ENCODE assay signal across 8 mouse cellular contexts in genomic region chr7:130827431-130827830, GRCm38 (mm10). TPM values are rescaled to one million over a fixed set of nuclear protein-coding genes. Genes with fewer than 3 reads are reported as not detected.
A peak's percentile ranks its signal among the peaks of the same experiment; 100 is the strongest.
DNase-seq lines count a peak whose midpoint lies in the region; ATAC-seq and TF ChIP-seq lines count a peak whose summit lies in the region.

No protein-coding gene starts in this region.

- no peak overlapping the region for H3K9ac ChIP-seq in midbrain, embryonic 14.5 days (replicated peaks; ENCODE audit: low read length)
- no peak overlapping the region for H3K9ac ChIP-seq in midbrain, embryonic 15.5 days
- H3K9ac ChIP-seq in liver, embryonic 14.5 days (replicated peaks): no peak overlapping the region

- no peak overlapping the region for H3K27ac ChIP-seq in midbrain, embryonic 14.5 days (replicated peaks; ENCODE audit: low read depth, low read length)
- no peak overlapping the region for H3K27ac ChIP-seq in midbrain, embryonic 15.5 days
- H3K27ac ChIP-seq in liver, embryonic 14.5 days: no peak overlapping the region

- ATAC-seq in midbrain, embryonic 14.5 days (ENCODE audit: low FRiP score, low TSS enrichment): no peak
- no peak for ATAC-seq in midbrain, embryonic 15.5 days (replicated peaks)
- ATAC-seq in liver, embryonic 14.5 days (ENCODE audit: insufficient read depth): no peak

- no peaks in the 10 kb centered on the region for H3K36me3 ChIP-seq in midbrain, embryonic 14.5 days (ENCODE audit: control insufficient read depth, insufficient read depth, low read length)
- H3K36me3 ChIP-seq in midbrain, embryonic 15.5 days (replicated peaks): no peaks in the 10 kb centered on the region
- H3K36me3 ChIP-seq in liver, embryonic 14.5 days (replicated peaks; ENCODE audit: control insufficient read depth, insufficient read depth, low read depth): no peaks in the 10 kb centered on the region
- H3K36me3 ChIP-seq in splenic B cell, adult 2 months (ENCODE audit: control insufficient read depth, insufficient read depth, low read length, poor library complexity, severe bottlenecking): no peaks in the 10 kb centered on the region

- WGBS in midbrain, embryonic 14.5 days: 56% methylated on average over 3 of the region's 3 CpGs
- WGBS in midbrain, embryonic 15.5 days: 61% methylated on average over 3 of the region's 3 CpGs
- 40% methylated on average over 3 of the region's 3 CpGs for WGBS in liver, embryonic 14.5 days (ENCODE audit: insufficient replicate concordance)

- peak; percentile 70; the same call in 1 of the 2 replicates for TF ChIP-seq CTCF in brain, embryonic 14.5 days (IDR thresholded peaks at IDR 0.05; ENCODE audit: borderline replicate concordance, extremely low read depth, insufficient read depth, insufficient read length)
- peak; percentile 58 for TF ChIP-seq CTCF in liver, embryonic 14.5 days (IDR thresholded peaks at IDR 0.05; ENCODE audit: low read depth)

- H3K4me1 ChIP-seq in midbrain, embryonic 14.5 days (ENCODE audit: control insufficient read depth, insufficient read depth, low read length): no peaks in the 10 kb centered on the region
- H3K4me1 ChIP-seq in midbrain, embryonic 15.5 days: no peaks in the 10 kb centered on the region
- no peaks in the 10 kb centered on the region for H3K4me1 ChIP-seq in liver, embryonic 14.5 days (replicated peaks; ENCODE audit: control insufficient read depth in 2 of 2, insufficient read depth in 2 of 2, low read length in 1 of 2)

- TF ChIP-seq POLR2A in brain, embryonic 14.5 days (IDR thresholded peaks at IDR 0.05; ENCODE audit: borderline replicate concordance, extremely low read depth, insufficient read depth, insufficient read length, poor library complexity, severe bottlenecking): no peak

- no peak overlapping the region for H3K4me2 ChIP-seq in midbrain, embryonic 14.5 days (ENCODE audit: low read length)
- H3K4me2 ChIP-seq in midbrain, embryonic 15.5 days: no peak overlapping the region
- H3K4me2 ChIP-seq in liver, embryonic 14.5 days (ENCODE audit: low read depth): no peak overlapping the region

- TF ChIP-seq EP300 in liver, embryonic 14.5 days (IDR thresholded peaks at IDR 0.05; ENCODE audit: low read depth): no peak

- no peaks in the 10 kb centered on the region for H3K9me3 ChIP-seq in midbrain, embryonic 14.5 days (ENCODE audit: control insufficient read depth, low read length)
- no peaks in the 10 kb centered on the region for H3K9me3 ChIP-seq in midbrain, embryonic 15.5 days
- no peaks in the 10 kb centered on the region for H3K9me3 ChIP-seq in liver, embryonic 14.5 days (ENCODE audit: control insufficient read depth, low read length)

- intact Hi-C loops in heart, postnatal 14 days (cut with DNase I): loop anchor here (1.0 to 5.0 kb wide), 4 partner anchors 40 to 215 kb away; partner anchors contain the start of gene Plekha1

- peak; percentile 49 to 61 for DNase-seq in adrenal gland, adult 18-20 months (ENCODE audit: low spot score in 2 of 2)
- no peak for DNase-seq in adrenal gland, postnatal 4 days (ENCODE audit: low spot score in 2 of 2)
- DNase-seq in midbrain, embryonic 14.5 days: peak; percentile 82
- peak; percentile 68 for DNase-seq in brain, embryonic 14.5 days (ENCODE audit: low read depth)
- DNase-seq in heart, postnatal 14 days: peak; percentile 52 to 81
- no peak for DNase-seq in liver, embryonic 14.5 days (ENCODE audit: low read depth in 3 of 3, low spot score in 3 of 3)
- DNase-seq in splenic B cell, adult 2 months (ENCODE audit: low read depth, low spot score): peak; percentile 35

- no peaks in the 10 kb centered on the region for H3K27me3 ChIP-seq in midbrain, embryonic 14.5 days (ENCODE audit: control insufficient read depth, insufficient read depth, low read length)
- no peaks in the 10 kb centered on the region for H3K27me3 ChIP-seq in midbrain, embryonic 15.5 days (replicated peaks)
- H3K27me3 ChIP-seq in liver, embryonic 14.5 days (ENCODE audit: control insufficient read depth, insufficient read depth, low read length): no peaks in the 10 kb centered on the region
- H3K27me3 ChIP-seq in splenic B cell, adult 2 months (ENCODE audit: control insufficient read depth, insufficient read depth, low read length, poor library complexity, severe bottlenecking): no peaks in the 10 kb centered on the region

- no peak overlapping the region for H3K4me3 ChIP-seq in midbrain, embryonic 14.5 days (replicated peaks; ENCODE audit: low read depth, low read length)
- no peak overlapping the region for H3K4me3 ChIP-seq in midbrain, embryonic 15.5 days
- no peak overlapping the region for H3K4me3 ChIP-seq in liver, embryonic 14.5 days (ENCODE audit: insufficient read depth in 1 of 2, low read depth in 2 of 2, low read length in 2 of 2)

RNA-seq across cellular contexts. Expression of gene Plekha1, which starts 38.1 kb away (rescaled TPM):
- 10 to 100 TPM; 24.8 to 28.9 TPM for total RNA-seq in adrenal gland, adult 18-20 months (2021)
- total RNA-seq in adrenal gland, postnatal 4 days (2021): 10 to 100 TPM; 39.2 to 41.8 TPM
- polyA plus RNA-seq in midbrain, embryonic 14.5 days (2014; fragmentation: Nextera tagmentation; extraction: Ambion mirVana): 65.1 and 77.7 TPM in 2 replicates
- 63.7 and 72.9 TPM in 2 replicates for polyA plus RNA-seq in midbrain, embryonic 15.5 days (2015; fragmentation: Nextera tagmentation; extraction: Ambion mirVana)
- 157 and 203 TPM in 2 replicates for polyA plus RNA-seq in brain, embryonic 14.5 days (2012; rRNA removed)
- total RNA-seq in heart, postnatal 14 days (2021): 10 to 100 TPM; 46.7 to 51.4 TPM
- polyA plus RNA-seq in liver, embryonic 14.5 days (2012; rRNA removed): 6.4 and 7.1 TPM in 2 replicates
- polyA plus RNA-seq in liver, embryonic 14.5 days (2014; fragmentation: Nextera tagmentation; extraction: Ambion mirVana): 5.0 and 5.1 TPM in 2 replicates

RNA-seq across cellular contexts. Expression of gene Btbd16, which starts 53.6 kb away (rescaled TPM):
- not detected for total RNA-seq in adrenal gland, adult 18-20 months (2021)
- under 1 TPM; 0.11 to 0.36 TPM for total RNA-seq in adrenal gland, postnatal 4 days (2021)
- polyA plus RNA-seq in midbrain, embryonic 14.5 days (2014; fragmentation: Nextera tagmentation; extraction: Ambion mirVana): not detected in 2 replicates
- not detected in 2 replicates for polyA plus RNA-seq in midbrain, embryonic 15.5 days (2015; fragmentation: Nextera tagmentation; extraction: Ambion mirVana)
- polyA plus RNA-seq in brain, embryonic 14.5 days (2012; rRNA removed): not detected in 2 replicates
- under 1 TPM in 1 of 2 experiments, not detected in 1; 0.12 TPM for total RNA-seq in heart, postnatal 14 days (2021)
- 0.02 TPM in 1 of 2 replicates, not detected in the other for polyA plus RNA-seq in liver, embryonic 14.5 days (2012; rRNA removed)
- 0.05 TPM in 1 of 2 replicates, not detected in the other for polyA plus RNA-seq in liver, embryonic 14.5 days (2014; fragmentation: Nextera tagmentation; extraction: Ambion mirVana)

Comparison
In these comparisons a context has a peak if more than half of its experiments do, and no peak if none do; other contexts are left out.
1. DNase-seq: peak in adrenal gland, adult 18-20 months (2 of 2), midbrain, embryonic 14.5 days (single experiment), brain, embryonic 14.5 days (single experiment), heart, postnatal 14 days (2 of 2) and splenic B cell, adult 2 months (single experiment); none in adrenal gland, postnatal 4 days (0 of 2) and liver, embryonic 14.5 days (0 of 3).